Mouse (Mus musculus) hindbrain, embryonic 12.5 days (tissue): ENCODE data around the gene Khk. TPM values are rescaled to one million over a fixed set of nuclear protein-coding genes. Genes with fewer than 3 reads are reported as not detected.

ENCODE experiments used
- ATAC-seq: fragments of 200-750 bp; cut with Nextera tagmentation; 2 replicates; pipeline ENCODE4 v1.8.0; 2017; ENCODE audit warnings: moderate TSS enrichment; ENCODE audit not compliant: low FRiP score
- H3K27ac ChIP-seq: fragments of 300-500 bp; sonication (generic); 2 replicates; pipeline ENCODE4 v1.5.1; 2016; ENCODE audit warnings: mild to moderate bottlenecking
- H3K27me3 ChIP-seq: fragments of 300-500 bp; sonication (generic); 2 replicates; pipeline ENCODE4 v1.6.1; 2016; ENCODE audit warnings: mild to moderate bottlenecking
- H3K36me3 ChIP-seq: fragments of 300-500 bp; sonication (generic); 2 replicates; pipeline ENCODE4 v1.6.1; 2016; ENCODE audit warnings: mild to moderate bottlenecking
- H3K4me1 ChIP-seq: fragments of 300-500 bp; sonication (generic); 2 replicates; pipeline ENCODE4 v1.6.1; 2016
- H3K4me2 ChIP-seq: fragments of 300-500 bp; sonication (generic); replicated peaks from 2 replicates; pipeline ENCODE4 v1.6.1; 2016; ENCODE audit warnings: mild to moderate bottlenecking
- H3K4me3 ChIP-seq: fragments of 300-500 bp; sonication (generic); 2 replicates; pipeline ENCODE4 v1.5.1; 2016; ENCODE audit warnings: mild to moderate bottlenecking
- H3K9ac ChIP-seq: fragments of 300-500 bp; sonication (generic); 2 replicates; pipeline ENCODE4 v1.6.1; 2016; ENCODE audit warnings: mild to moderate bottlenecking, moderate library complexity
- H3K9me3 ChIP-seq: fragments of 300-500 bp; sonication (generic); replicated peaks from 2 replicates; pipeline ENCODE4 v1.6.1; 2016; ENCODE audit warnings: mild to moderate bottlenecking
- WGBS: fragments of 180-500 bp; shearing (Covaris S2); methylation state at CpG from one replicate; pipeline ENCODE4 v1.1.7; 2016; 5-methylcytosine and 5-hydroxymethylcytosine counted together
- polyA plus RNA-seq: library from polyadenylated mRNA; unstranded; fragments of >200 nt; fragmentation: Nextera tagmentation; extraction: Ambion mirVana; gene quantifications from 2 replicates; pipeline ENCODE4 v1.2.1, GENCODE M21; 2016

The Khk gene
- polyA plus RNA-seq, 1 experiment from 2014 or later = 5.6 TPM

DNA sequence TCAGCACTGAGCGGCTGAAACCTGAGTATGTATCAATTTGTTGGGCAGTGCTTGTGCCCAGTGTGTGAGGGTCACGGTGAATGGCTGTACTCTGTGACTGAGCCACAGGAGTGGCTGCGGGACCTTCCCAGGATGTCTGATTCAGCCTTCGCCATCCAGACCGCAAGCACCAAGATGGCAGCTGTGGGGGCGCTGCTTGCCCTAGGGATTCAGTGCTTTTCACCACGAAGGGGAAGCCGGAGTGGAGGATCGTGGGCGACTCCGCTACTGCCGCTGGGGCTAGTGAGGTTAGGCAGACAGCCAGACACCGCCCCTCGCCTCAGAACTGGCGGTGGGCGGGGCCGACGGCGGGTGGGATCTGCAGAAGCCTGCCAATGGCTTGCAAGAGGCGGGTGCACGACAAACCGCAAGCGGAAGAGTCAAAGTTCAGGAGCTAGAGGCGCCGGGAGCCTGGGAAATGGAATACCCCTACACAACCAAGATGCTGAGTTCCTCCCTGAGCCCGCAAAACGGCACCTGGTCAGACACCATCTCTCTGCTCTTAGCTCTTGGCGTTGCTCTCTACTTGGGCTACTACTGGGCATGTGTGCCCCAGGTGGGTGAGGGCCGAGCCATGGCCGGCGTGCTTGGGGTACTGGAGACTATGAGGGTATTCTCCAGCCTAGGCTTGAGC, 28.6 kb downstream of the Khk start:
- H3K27ac ChIP-seq = peak overlapping the region; percentile 69

DNA sequence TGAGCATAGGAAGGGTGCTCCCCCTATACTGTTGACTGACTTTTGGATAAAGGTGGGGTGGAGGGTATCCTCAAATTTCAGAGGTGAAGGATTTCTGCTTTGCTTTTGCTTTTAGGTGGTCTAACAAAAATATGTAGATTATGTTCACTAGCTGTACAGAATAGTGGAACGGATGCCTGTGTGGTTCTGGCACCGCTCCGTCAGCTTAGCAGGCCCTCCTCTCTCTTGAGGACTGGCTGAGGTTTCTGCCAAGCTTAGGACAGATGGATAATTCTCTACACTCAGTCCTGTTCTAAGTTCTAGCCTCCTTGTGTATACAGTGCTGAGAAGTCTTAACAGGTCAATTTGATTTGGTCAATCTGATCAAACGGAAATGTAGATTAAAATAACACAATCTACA, 29.2 kb downstream of the Khk start:
- Histone ChIP-seq H3K9ac (peak overlapping the region; percentile 67; the same call in 1 of the 2 replicates), H3K9me3 (no peaks in the 10 kb centered on the region), H3K27me3 (peaks cover 11% of the 10 kb centered on the region), H3K36me3 (peaks cover 34% of the 10 kb centered on the region), H3K27ac (peak overlapping the region; percentile 69; the same call in 1 of the 2 replicates), H3K4me2 (peak overlapping the region; percentile 87), H3K4me1 (peaks cover 13% of the 10 kb centered on the region), H3K4me3 (peak overlapping the region; percentile 45)
- 70% methylated on average over 4 of the region's 4 CpGs for WGBS
- ATAC-seq = no peak; the same call in 1 of the 2 replicates

More for the DNA sequence above, 28.6 kb downstream of the Khk start:
- Histone ChIP-seq H3K27me3 (peaks cover 15% of the 10 kb centered on the region), H3K4me2 (peak overlapping the region; percentile 87), H3K4me1 (peaks cover 19% of the 10 kb centered on the region), H3K4me3 (peak overlapping the region; percentile 45), H3K9me3 (no peaks in the 10 kb centered on the region), H3K9ac (peak overlapping the region; percentile 67), H3K36me3 (peaks cover 28% of the 10 kb centered on the region)
- WGBS = under 1% methylated on average over 31 of the region's 31 CpGs
- peak; percentile 89 for ATAC-seq

DNA sequence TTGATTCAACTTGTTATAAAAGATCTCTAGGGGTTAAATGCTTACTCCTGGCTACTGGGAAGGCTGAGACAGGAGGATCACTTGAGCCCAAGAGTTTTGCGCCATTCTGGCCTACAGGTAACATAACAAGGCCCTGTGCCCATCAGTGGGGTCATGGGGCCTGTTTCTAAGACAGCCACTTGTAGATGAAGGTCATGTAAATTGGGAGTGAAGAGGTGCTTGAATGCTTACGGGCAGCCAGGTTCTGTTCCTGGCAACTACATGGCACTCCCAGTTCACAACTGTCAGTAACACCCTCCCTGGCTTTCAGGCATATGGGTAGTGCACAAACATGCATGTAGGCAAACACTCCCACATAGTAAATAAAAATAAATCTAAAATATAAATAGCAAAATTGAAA, 29.7 kb downstream of the Khk start:
- no peak for ATAC-seq
- WGBS = 90% methylated on average over 2 of the region's 2 CpGs
- peaks cover 9% of the 10 kb centered on the region for H3K27me3 ChIP-seq
- no peaks in the 10 kb centered on the region for H3K9me3 ChIP-seq
- H3K4me1 ChIP-seq = peaks cover 13% of the 10 kb centered on the region
- H3K36me3 ChIP-seq = peaks cover 39% of the 10 kb centered on the region
- no peak overlapping the region for H3K4me3 ChIP-seq
- no peak overlapping the region for H3K9ac ChIP-seq
- no peak overlapping the region for H3K27ac ChIP-seq
- H3K4me2 ChIP-seq = no peak overlapping the region

DNA sequence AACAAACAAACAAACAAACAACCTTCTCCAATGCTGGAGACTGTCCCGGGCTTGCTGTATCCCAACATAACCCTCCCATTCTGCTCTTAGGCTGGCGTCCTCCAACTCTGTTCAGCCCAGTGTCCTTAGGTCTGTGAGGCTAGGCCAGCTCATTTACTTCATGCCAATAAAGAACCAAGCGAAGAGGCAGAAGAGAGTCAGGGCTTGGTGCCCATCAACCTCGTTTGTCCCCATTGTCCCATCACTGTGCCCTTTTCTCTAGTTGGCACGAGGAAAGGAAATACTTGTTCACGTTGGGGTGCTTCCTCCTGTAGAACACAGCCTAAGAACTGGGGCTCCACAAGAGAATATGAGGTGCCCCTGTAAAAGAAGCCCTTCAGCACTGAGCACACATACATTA, 30.5 kb downstream of the Khk start:
- Histone ChIP-seq H3K4me1 (peaks cover 13% of the 10 kb centered on the region), H3K4me2 (no peak overlapping the region), H3K27me3 (peaks cover 5% of the 10 kb centered on the region; the same call in 1 of the 2 replicates), H3K9me3 (no peaks in the 10 kb centered on the region), H3K9ac (no peak overlapping the region), H3K27ac (no peak overlapping the region), H3K36me3 (peaks cover 41% of the 10 kb centered on the region), H3K4me3 (no peak overlapping the region)
- no peak for ATAC-seq
- 90% methylated on average over 6 of the region's 6 CpGs for WGBS

DNA sequence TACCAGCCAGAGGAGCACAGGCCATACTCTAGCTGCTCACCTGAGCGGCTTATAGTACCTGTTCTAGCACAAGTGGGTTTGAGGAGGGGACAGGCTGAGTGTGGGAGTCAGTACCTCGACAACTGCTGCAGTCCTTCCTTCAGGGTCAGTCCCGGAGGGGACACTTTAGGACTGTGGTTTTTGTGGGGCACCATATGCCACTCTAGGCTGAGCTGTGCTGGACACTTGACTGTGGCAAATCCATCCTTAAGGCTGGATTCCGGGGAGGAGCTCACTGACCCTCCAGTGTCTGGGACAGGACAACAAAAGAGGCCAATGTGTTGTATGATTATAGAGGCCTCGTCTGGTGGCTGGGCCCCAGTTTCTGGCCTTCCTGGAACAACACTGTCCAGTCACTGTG, 31.3 kb downstream of the Khk start:
- Histone ChIP-seq H3K27ac (no peak overlapping the region), H3K4me3 (no peak overlapping the region), H3K9ac (no peak overlapping the region), H3K9me3 (no peaks in the 10 kb centered on the region), H3K4me2 (no peak overlapping the region), H3K27me3 (peaks cover 5% of the 10 kb centered on the region; the same call in 1 of the 2 replicates), H3K4me1 (peaks cover 17% of the 10 kb centered on the region), H3K36me3 (peaks cover 45% of the 10 kb centered on the region)
- ATAC-seq = no peak
- 89% methylated on average over 5 of the region's 5 CpGs for WGBS

DNA sequence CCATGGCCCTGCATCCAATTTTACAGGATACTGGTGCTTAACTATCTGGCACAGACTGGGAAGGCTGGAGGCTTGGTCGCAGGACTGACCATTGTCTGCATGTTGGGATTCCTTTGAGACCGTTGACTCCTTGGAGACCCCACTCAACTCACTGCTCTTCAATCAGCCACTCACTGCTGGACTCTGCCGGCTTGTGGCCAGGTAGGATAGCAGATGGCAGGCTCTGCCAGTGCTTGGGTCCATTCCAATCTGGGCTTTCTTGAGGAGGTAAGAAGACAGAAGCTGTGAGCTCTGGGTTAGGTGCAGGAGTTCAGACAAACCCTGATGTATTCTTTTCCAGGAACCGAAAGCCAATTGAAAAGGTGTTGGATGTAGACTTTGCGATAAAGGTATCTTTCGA, 32.8 kb downstream of the Khk start:
- H3K4me2 ChIP-seq = no peak overlapping the region
- H3K27me3 ChIP-seq = no peaks in the 10 kb centered on the region
- no peak for ATAC-seq
- peaks cover 55% of the 10 kb centered on the region for H3K36me3 ChIP-seq
- H3K4me3 ChIP-seq = no peak overlapping the region
- H3K27ac ChIP-seq = no peak overlapping the region
- H3K9me3 ChIP-seq = no peaks in the 10 kb centered on the region
- H3K9ac ChIP-seq = no peak overlapping the region
- peaks cover 31% of the 10 kb centered on the region for H3K4me1 ChIP-seq
- WGBS = 97% methylated on average over 6 of the region's 6 CpGs

DNA sequence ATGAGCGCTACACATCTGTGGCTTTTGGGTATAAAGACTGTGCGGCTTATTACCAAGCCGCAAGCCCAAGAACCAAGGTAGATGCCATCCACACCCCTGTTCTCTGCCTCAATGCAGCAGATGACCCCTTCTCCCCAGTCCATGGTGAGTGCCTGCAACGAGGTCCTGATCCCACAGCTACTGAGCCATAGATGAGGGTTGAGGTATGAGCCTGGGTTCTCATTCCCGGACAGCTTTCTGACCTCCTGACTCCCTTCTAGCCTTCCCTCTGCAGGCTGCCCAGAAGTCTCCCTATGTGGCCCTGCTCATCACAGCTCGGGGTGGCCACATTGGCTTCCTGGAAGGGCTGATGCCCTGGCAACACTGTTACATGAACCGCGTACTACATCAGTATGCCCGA, 33.3 kb downstream of the Khk start:
- Histone ChIP-seq H3K27me3 (no peaks in the 10 kb centered on the region), H3K4me3 (no peak overlapping the region), H3K9me3 (no peaks in the 10 kb centered on the region), H3K9ac (no peak overlapping the region), H3K27ac (no peak overlapping the region), H3K4me2 (no peak overlapping the region), H3K4me1 (peaks cover 30% of the 10 kb centered on the region), H3K36me3 (peaks cover 55% of the 10 kb centered on the region)
- ATAC-seq = no peak
- 95% methylated on average over 9 of the region's 9 CpGs for WGBS

DNA sequence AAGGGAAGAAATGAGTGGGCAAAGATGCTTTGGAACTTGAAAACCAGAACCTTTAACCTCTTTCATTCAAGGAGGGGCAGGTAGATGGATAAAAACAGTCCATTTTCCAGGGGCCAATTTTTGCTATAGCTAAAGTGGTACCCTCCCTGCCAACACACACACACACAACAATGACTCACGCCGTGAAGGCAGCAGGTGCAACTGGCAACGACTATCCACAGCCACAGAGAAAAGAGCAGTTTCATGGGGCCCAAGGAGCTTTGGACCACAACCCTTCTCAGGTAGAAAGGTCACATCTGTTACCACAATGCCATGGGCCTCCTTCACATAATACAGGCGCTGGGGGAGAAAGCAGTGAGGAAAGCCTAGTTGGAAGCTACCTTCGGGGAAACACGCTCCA, 34.5 kb downstream of the Khk start:
- peaks cover 22% of the 10 kb centered on the region for H3K4me1 ChIP-seq
- H3K9me3 ChIP-seq = no peaks in the 10 kb centered on the region
- 98% methylated on average over 6 of the region's 6 CpGs for WGBS
- peaks cover 55% of the 10 kb centered on the region for H3K36me3 ChIP-seq
- H3K9ac ChIP-seq = no peak overlapping the region
- no peak overlapping the region for H3K4me3 ChIP-seq
- ATAC-seq = no peak
- H3K4me2 ChIP-seq = no peak overlapping the region
- H3K27me3 ChIP-seq = no peaks in the 10 kb centered on the region
- H3K27ac ChIP-seq = no peak overlapping the region

DNA sequence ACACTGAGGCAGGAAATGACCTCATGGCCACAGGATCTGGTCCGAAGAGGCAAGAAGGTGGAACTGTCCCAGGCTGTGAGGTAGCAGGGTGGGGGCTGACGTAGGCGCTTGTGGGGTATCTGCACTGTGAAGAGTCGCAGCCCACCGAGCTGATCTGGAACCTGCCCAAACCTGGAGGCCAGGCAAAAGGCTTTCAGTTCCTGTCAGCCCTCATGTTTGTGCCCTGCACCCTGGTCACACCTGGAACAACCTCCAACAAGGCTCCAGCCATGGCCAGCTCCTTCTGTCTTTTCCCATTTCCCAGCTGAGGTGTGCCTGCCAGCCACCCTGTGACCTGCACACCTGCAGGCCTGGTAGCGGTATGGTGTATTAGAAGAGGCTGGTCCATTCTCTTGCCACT, 36.7 kb downstream of the Khk start:
- 95% methylated on average over 6 of the region's 6 CpGs for WGBS
- H3K36me3 ChIP-seq = peaks cover 47% of the 10 kb centered on the region
- no peak overlapping the region for H3K27ac ChIP-seq
- no peak overlapping the region for H3K4me3 ChIP-seq
- H3K9me3 ChIP-seq = no peaks in the 10 kb centered on the region
- H3K9ac ChIP-seq = no peak overlapping the region
- no peak overlapping the region for H3K4me2 ChIP-seq
- no peak for ATAC-seq
- peaks cover 22% of the 10 kb centered on the region for H3K4me1 ChIP-seq
- no peaks in the 10 kb centered on the region; the same call in 1 of the 2 replicates for H3K27me3 ChIP-seq

DNA sequence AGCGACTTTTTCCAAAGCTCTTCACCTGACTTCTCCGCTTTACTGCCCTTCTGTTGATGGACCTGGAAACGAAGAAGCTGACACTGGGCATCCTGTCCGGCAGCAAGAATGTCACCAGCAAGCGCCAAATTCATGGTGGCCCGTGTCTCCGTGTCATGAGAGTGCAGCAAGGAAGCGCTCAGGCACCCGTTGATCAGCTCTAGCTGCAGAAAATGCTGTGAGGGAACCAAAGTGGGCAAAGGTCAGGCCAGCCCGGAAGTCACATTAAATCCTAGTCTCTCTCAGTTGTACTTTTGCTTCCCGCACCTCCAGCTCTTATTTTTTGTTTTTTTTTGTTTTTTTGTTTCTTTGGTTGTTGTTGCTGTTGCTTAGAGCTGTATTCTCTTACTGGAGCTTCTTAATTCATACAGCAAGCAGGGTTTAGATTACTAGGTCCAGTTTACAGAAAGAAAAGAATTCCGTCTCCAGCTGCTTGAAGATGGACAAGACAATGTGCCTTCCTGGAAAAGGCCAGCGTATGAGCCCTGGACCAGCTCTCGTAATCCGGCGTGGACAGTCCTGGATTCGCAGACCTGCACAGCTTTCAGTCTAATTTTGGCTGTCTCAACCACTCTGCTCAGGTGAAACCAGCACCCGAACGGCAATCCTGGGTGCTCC, 38.1 kb downstream of the Khk start:
- 40% methylated on average over 19 of the region's 19 CpGs for WGBS
- Histone ChIP-seq H3K36me3 (peaks cover 32% of the 10 kb centered on the region), H3K9ac (peak overlapping the region; percentile 89), H3K4me3 (peak overlapping the region; percentile 85), H3K9me3 (no peaks in the 10 kb centered on the region), H3K27ac (peak overlapping the region; percentile 86), H3K4me1 (peaks cover 22% of the 10 kb centered on the region), H3K27me3 (no peaks in the 10 kb centered on the region; the same call in 1 of the 2 replicates), H3K4me2 (peak overlapping the region; percentile 71)
- ATAC-seq = no peak

DNA sequence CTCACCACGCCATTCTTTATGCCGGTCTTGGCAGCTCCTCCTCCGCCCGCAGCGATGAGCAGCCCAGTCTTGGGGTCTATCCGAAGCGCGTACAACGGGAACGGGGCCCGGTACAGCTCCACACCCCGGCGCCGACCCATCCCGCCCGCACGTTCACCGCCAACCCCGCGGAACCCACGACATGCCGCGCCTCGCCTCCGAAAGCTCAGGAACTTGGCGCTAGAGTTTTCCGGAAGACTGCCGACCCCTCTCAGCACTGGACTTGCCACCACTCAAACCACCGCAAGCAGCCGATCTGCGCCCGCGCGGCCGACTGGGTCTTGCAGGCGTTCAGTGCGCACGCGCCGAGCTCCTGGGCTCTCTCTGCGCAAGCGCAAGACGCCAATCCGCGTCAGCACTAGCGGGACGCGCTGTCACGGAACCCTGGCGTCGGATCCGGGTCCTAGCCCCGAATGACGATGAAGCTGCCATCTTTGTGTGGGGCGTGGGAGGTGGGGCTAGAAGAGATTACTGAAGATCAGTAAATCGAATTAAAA, 38.8 kb downstream of the Khk start, which contains the start of gene Preb:
Gene Preb, minus strand, starts transcription at position 396 of the 536 bp plus-strand sequence.
- Histone ChIP-seq H3K9me3 (no peaks in the 10 kb centered on the region), H3K9ac (peak within 1 kb of the TSS; percentile 89), H3K4me2 (peak within 1 kb of the TSS; percentile 71), H3K27ac (peak within 1 kb of the TSS; percentile 86), H3K36me3 (peaks cover 25% of the 10 kb centered on the region), H3K4me1 (peaks cover 22% of the 10 kb centered on the region), H3K4me3 (peak within 1 kb of the TSS; percentile 85), H3K27me3 (no peaks in the 10 kb centered on the region; the same call in 1 of the 2 replicates)
- WGBS = 0% methylated on average over 56 of the region's 56 CpGs
- peak; percentile 93 for ATAC-seq

DNA sequence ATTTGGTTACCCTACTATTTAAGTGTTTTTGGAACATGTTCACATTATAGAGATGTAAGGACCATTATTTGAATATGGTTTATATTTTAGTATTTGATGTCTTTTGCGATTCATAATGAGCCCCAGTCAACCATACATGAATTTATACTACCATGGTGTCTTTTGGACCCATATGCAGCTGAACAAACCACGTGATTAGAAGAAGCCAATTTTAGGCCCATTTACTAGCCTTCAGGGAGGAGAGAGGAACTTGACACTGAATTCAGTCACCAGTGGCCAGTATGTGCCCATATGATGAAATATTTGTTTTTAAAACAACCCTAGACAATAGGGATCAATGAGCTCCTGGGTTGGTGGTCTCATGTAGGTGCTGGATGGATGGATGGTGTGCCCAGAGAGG, 39.6 kb downstream of the Khk start:
- Histone ChIP-seq H3K36me3 (peaks cover 17% of the 10 kb centered on the region), H3K27me3 (no peaks in the 10 kb centered on the region; the same call in 1 of the 2 replicates), H3K9me3 (no peaks in the 10 kb centered on the region), H3K27ac (no peak overlapping the region), H3K9ac (no peak overlapping the region), H3K4me1 (peaks cover 22% of the 10 kb centered on the region), H3K4me3 (peak overlapping the region; percentile 85; the same call in 1 of the 2 replicates), H3K4me2 (peak overlapping the region; percentile 71)
- ATAC-seq = no peak
- 89% methylated on average over 2 of the region's 2 CpGs for WGBS
